Mouse (Mus musculus) hindbrain, embryonic 11.5 days (tissue): ENCODE data around the gene Tlr12. TPM values are rescaled to one million over a fixed set of nuclear protein-coding genes. Genes with fewer than 3 reads are reported as not detected.
"Not testable (repeated sequence)": the region's sequence is repeated elsewhere in the genome, so short reads cannot be mapped to it uniquely, and the experiment has no call there.

Source experiments
- ATAC-seq: fragments of 200-750 bp; cut with Nextera tagmentation; 2 replicates; pipeline ENCODE4 v1.8.0; 2017; ENCODE audit warnings: mild to moderate bottlenecking, moderate TSS enrichment, moderate library complexity; ENCODE audit not compliant: low FRiP score
- DNase-seq: peaks from one replicate; pipeline ENCODE4 v3.0.0-alpha.2; 2015; ENCODE audit warnings: low spot score
- H3K27ac ChIP-seq: fragments of 300-500 bp; sonication (generic); 2 replicates; pipeline ENCODE4 v1.5.1; 2014; ENCODE audit warnings: mild to moderate bottlenecking, low read depth, low read length
- H3K27me3 ChIP-seq: fragments of 300-500 bp; sonication (generic); 2 replicates; pipeline ENCODE4 v1.6.1; 2014; ENCODE audit warnings: mild to moderate bottlenecking, low read length, moderate library complexity, mixed read lengths; ENCODE audit not compliant: control insufficient read depth, insufficient read depth
- H3K36me3 ChIP-seq: fragments of 300-500 bp; sonication (generic); 2 replicates; pipeline ENCODE4 v1.6.1; 2014; ENCODE audit warnings: mild to moderate bottlenecking, low read length, moderate library complexity, mixed read lengths; ENCODE audit not compliant: control insufficient read depth, insufficient read depth
- H3K4me1 ChIP-seq: fragments of 300-500 bp; sonication (generic); replicated peaks from 2 replicates; pipeline ENCODE4 v1.6.1; 2014; ENCODE audit warnings: low read length, mixed read lengths; ENCODE audit not compliant: control insufficient read depth, insufficient read depth
- H3K4me2 ChIP-seq: fragments of 300-500 bp; sonication (generic); replicated peaks from 2 replicates; pipeline ENCODE4 v1.6.1; 2014; ENCODE audit warnings: mild to moderate bottlenecking, low read depth, low read length
- H3K4me3 ChIP-seq: fragments of 300-500 bp; sonication (generic); 2 replicates; pipeline ENCODE4 v1.5.1; 2014; ENCODE audit warnings: low read depth, low read length
- H3K9ac ChIP-seq: fragments of 300-500 bp; sonication (generic); 2 replicates; pipeline ENCODE4 v1.6.1; 2014; ENCODE audit warnings: low read depth, low read length
- H3K9me3 ChIP-seq: fragments of 300-500 bp; sonication (generic); 2 replicates; pipeline ENCODE4 v1.6.1; 2016; ENCODE audit warnings: low read length; ENCODE audit not compliant: control insufficient read depth
- WGBS: fragments of 180-500 bp; shearing (Covaris S2); extraction: QIAGEN DNeasy Blood & Tissue Kit; methylation state at CpG from one replicate; pipeline ENCODE4 v1.1.7; 2014; 5-methylcytosine and 5-hydroxymethylcytosine counted together
- polyA plus RNA-seq: library from polyadenylated mRNA; unstranded; fragments of >200 nt; fragmentation: Nextera tagmentation; extraction: Ambion mirVana; gene quantifications from 2 replicates; pipeline ENCODE4 v1.2.1, GENCODE M21; 2014

Gene Tlr12
- polyA plus RNA-seq, 1 experiment from 2014 or later: 0.20 TPM

DNA sequence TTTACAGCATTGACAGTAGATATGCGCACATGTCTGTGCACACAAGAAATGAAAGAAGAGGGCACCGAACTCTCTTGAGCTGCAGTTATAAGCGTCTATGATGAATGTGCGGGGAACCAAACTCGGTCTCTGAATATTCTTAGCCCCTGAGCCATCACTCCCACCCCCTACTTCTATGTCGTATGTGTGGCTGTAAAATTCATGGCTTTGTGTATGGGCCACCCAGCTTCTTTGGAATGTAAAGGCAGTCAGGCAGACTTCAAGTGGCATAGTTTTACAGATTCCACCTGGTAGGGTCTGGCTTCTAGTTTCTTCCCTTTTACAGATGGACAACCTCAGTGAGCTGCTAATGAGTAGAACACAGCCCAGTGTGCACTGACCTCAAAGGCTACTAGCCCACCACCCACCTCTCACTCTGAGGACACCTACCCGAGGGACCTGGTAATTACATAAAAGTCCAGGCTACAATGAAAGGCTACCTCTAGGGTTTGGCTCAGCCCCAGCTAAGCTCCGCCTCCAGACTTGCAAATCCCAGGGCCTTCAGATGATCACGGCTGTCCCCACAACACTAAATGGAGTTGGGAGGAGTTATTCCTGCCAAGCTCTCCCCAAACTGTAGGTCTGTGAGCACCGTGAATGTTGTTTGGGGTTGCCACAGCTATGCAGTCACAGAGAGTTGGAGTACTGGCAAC, 17.6 kb upstream of the Tlr12 start:
- no peak overlapping the region for H3K27ac ChIP-seq
- H3K4me3 ChIP-seq: no peak overlapping the region
- H3K27me3 ChIP-seq: no peaks in the 10 kb centered on the region
- no peak overlapping the region for H3K4me2 ChIP-seq
- H3K9me3 ChIP-seq: no peaks in the 10 kb centered on the region
- H3K9ac ChIP-seq: no peak overlapping the region
- WGBS: 59% methylated on average over 10 of the region's 10 CpGs
- peaks cover 4% of the 10 kb centered on the region; the same call in 1 of the 2 replicates for H3K4me1 ChIP-seq
- DNase-seq (no peak), ATAC-seq (no peak)
- no peaks in the 10 kb centered on the region for H3K36me3 ChIP-seq

- Histone ChIP-seq H3K4me3 (no peak overlapping the region), H3K27me3 (no peaks in the 10 kb centered on the region), H3K27ac (no peak overlapping the region), H3K4me2 (no peak overlapping the region), H3K9me3 (no peaks in the 10 kb centered on the region), H3K9ac (no peak overlapping the region), H3K4me1 (peaks cover 4% of the 10 kb centered on the region; the same call in 1 of the 2 replicates), H3K36me3 (no peaks in the 10 kb centered on the region)
- DNase-seq (no peak), ATAC-seq (no peak)
- WGBS: 86% methylated on average over 7 of the region's 7 CpGs
Measured at GRCm38 (mm10) chr4:128635451-128635850, 17.0 kb upstream of the Tlr12 start.

GRCm38 (mm10) chr4:128621109-128621508, 2.7 kb upstream of the Tlr12 start:
- H3K9ac ChIP-seq: no peak overlapping the region
- H3K4me3 ChIP-seq: no peak overlapping the region
- no peaks in the 10 kb centered on the region for H3K27me3 ChIP-seq
- DNase-seq (no peak), ATAC-seq (no peak)
- no peak overlapping the region for H3K4me2 ChIP-seq
- no peaks in the 10 kb centered on the region for H3K36me3 ChIP-seq
- WGBS: 89% methylated on average over 8 of the region's 8 CpGs
- no peaks in the 10 kb centered on the region for H3K9me3 ChIP-seq
- no peak overlapping the region for H3K27ac ChIP-seq
- no peaks in the 10 kb centered on the region for H3K4me1 ChIP-seq

GRCm38 (mm10) chr4:128620572-128620971, 2.2 kb upstream of the Tlr12 start:
- H3K27me3 ChIP-seq: no peaks in the 10 kb centered on the region
- no peak overlapping the region for H3K4me2 ChIP-seq
- H3K4me1 ChIP-seq: no peaks in the 10 kb centered on the region
- DNase-seq (no peak), ATAC-seq (no peak)
- no peaks in the 10 kb centered on the region for H3K36me3 ChIP-seq
- H3K4me3 ChIP-seq: no peak overlapping the region
- no peaks in the 10 kb centered on the region for H3K9me3 ChIP-seq
- 87% methylated on average over 6 of the region's 6 CpGs for WGBS
- H3K27ac ChIP-seq: no peak overlapping the region
- H3K9ac ChIP-seq: no peak overlapping the region

DNA sequence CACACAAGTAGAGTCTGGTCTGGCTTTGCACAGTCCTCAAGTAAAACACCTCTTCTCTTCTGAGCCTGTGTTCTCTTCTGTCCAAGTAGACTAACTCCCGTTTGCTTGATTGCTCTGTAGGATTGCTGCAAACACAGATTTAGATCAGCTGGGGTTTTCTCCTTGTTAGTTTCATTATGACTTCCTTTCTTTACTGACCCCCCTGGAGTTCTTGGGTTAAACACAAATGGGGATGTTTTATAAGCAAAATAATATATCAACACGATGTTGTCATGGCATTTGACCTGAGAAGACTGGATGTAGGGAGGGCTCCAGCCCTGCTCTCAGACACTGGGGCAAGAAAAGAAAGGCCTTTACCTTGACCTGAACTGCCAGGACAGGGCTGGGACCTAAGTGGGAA, 544 bp upstream of the Tlr12 start:
- Histone ChIP-seq H3K4me1 (no peaks in the 10 kb centered on the region), H3K4me3 (no peak overlapping the region), H3K27me3 (no peaks in the 10 kb centered on the region), H3K4me2 (no peak overlapping the region), H3K9me3 (no peaks in the 10 kb centered on the region), H3K36me3 (no peaks in the 10 kb centered on the region), H3K27ac (no peak overlapping the region), H3K9ac (no peak overlapping the region)
- DNase-seq (no peak), ATAC-seq (no peak)
- 62% methylated on average over 2 of the region's 2 CpGs for WGBS

DNA sequence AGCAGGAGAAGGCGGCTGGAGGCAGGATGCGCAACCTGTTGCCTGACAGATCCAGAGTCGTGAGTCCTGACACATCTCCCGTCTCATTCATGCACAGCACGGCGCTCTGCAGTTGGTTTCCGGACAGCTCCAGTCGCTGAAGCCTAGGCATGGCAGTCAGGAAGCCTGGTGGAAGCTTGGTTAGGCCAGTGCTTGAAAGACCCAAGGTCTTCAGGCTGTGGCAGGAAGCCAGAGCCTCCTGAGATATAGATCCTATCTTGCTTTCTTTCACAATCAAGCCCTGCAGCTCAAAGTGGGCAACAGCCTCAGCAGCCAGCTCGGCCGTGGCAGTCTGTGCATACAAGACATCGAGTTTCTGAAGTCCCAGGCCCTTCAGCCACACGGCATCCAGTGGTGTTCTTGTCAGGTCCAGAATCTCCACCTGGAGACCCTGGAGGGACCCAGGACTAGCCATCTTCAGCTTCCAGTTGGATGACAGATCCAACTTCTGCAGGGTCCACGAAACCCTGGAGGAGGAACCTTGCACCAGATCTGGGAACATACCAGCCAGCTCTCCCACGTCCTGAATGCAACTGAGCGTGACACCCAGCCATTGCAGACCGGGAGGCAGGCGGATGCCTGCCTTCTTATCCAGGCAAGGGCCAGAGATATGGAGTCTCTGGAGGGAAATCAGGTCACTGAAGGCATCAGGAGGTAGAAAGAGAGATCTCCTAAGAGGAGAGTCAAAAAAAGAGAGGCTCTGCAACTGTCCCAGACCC, 877 bp downstream of the Tlr12 start:
- no peak overlapping the region for H3K9ac ChIP-seq
- H3K27ac ChIP-seq: no peak overlapping the region
- H3K4me3 ChIP-seq: no peak overlapping the region
- ATAC-seq (no peak), DNase-seq (no peak)
- H3K4me2 ChIP-seq: no peak overlapping the region
- H3K36me3 ChIP-seq: no peaks in the 10 kb centered on the region
- H3K4me1 ChIP-seq: no peaks in the 10 kb centered on the region
- H3K9me3 ChIP-seq: no peaks in the 10 kb centered on the region
- H3K27me3 ChIP-seq: no peaks in the 10 kb centered on the region
- 78% methylated on average over 17 of the region's 17 CpGs for WGBS

DNA sequence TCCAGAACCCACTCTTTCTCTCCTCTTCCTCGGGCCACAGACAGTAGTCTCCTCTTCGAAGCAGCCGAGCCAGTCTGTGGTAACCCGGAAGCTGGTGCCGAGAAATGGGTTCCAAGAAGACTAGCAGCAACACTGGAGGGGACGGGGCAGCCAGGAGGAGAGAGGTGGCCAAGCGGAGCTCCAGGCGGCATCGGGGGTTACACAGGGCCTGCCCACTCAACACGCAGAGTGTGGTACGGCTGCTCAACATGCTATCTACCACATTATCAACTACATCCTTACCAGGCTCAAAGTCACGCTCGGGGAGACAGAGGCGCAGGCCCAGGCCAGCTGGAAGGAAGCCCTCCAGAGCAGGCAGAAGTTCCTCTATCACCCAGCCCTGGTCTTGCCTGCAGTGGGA, 2.7 kb downstream of the Tlr12 start:
- Histone ChIP-seq H3K9me3 (no peaks in the 10 kb centered on the region), H3K27me3 (no peaks in the 10 kb centered on the region), H3K9ac (no peak overlapping the region), H3K4me3 (no peak overlapping the region), H3K4me2 (no peak overlapping the region), H3K4me1 (no peaks in the 10 kb centered on the region), H3K27ac (no peak overlapping the region), H3K36me3 (no peaks in the 10 kb centered on the region)
- 86% methylated on average over 14 of the region's 14 CpGs for WGBS
- no peak for ATAC-seq
- no peak for DNase-seq

- DNase-seq (peak; percentile 84), ATAC-seq (no peak)
- 26% methylated on average over 8 of the region's 8 CpGs for WGBS
- Histone ChIP-seq H3K9ac (no peak overlapping the region), H3K27me3 (no peaks in the 10 kb centered on the region), H3K27ac (no peak overlapping the region), H3K9me3 (no peaks in the 10 kb centered on the region), H3K4me3 (no peak overlapping the region), H3K4me2 (no peak overlapping the region), H3K4me1 (no peaks in the 10 kb centered on the region), H3K36me3 (no peaks in the 10 kb centered on the region)
Measured at GRCm38 (mm10) chr4:128613326-128613725, 5.1 kb downstream of the Tlr12 start.

DNA sequence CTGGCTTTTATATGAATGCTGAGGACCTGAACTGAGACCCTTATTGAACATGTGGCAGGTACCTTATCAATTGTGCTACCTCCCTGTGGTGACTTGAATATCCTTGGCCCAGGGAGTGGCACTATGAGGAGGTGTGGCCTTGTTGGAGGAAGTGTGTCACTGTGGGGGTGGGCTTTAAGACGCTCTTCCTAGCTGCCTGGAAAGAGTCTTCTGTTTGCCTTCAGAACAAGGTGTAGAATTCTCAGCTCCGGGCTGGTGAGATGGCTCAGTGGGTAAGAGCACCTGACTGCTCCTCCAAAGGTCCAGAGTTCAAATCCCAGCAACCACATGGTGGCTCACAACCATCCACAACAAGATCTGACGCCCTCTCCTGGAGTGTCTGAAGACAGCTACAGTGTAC, 6.7 kb downstream of the Tlr12 start:
- DNase-seq, ATAC-seq: not testable (repeated sequence)
- WGBS: 82% methylated on average over 3 of the region's 3 CpGs

More for the DNA sequence above, 6.7 kb downstream of the Tlr12 start:
- H3K27ac ChIP-seq, H3K4me2 ChIP-seq, H3K9ac ChIP-seq, H3K4me1 ChIP-seq, H3K27me3 ChIP-seq, H3K4me3 ChIP-seq, H3K36me3 ChIP-seq, H3K9me3 ChIP-seq: not testable (repeated sequence)
